Mouse (Mus musculus): ENCODE data around the gene Tnip3. TPM values are rescaled to one million over a fixed set of nuclear protein-coding genes. Genes with fewer than 3 reads are reported as not detected.
A peak's percentile ranks its signal among the peaks of the same experiment; 100 is the strongest.

Gene Tnip3
- 0.05 TPM in 1 of 2 replicates, not detected in the other for polyA plus RNA-seq (2014; fragmentation: Nextera tagmentation; extraction: Ambion mirVana)

DNA sequence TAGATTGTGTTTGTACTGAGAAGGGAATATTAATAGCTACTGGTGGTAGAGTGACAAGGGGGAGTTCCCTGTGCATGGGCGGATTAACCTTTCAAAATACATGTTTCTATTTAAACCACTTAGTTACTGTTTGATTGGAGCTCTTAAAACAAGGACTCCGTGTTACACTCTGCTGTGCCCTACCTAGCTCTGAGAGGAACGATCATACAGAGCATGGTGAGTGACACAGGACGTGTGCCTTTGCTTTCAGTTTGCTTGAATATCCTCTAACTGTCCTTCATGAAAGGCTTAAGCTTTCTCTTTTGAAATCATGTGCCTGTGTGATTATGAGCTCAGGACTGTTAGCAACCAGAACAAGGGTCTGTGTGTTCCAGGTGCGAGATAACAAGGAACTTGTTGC is at the start of gene Tnip3:
Gene Tnip3, plus strand, starts transcription at position 122 of the 400 bp plus-strand sequence.
- no peak within 1 kb of the TSS for H3K9ac ChIP-seq (replicated peaks; ENCODE audit: low read length)
- no peaks in the 10 kb centered on the region for H3K9me3 ChIP-seq (ENCODE audit: control insufficient read depth, low read length)
- WGBS: 85% methylated on average over 5 of the region's 5 CpGs
- ATAC-seq (ENCODE audit: low FRiP score, low TSS enrichment): no peak
- no peak within 1 kb of the TSS for H3K4me3 ChIP-seq (replicated peaks; ENCODE audit: low read depth, low read length)
- DNase-seq: no peak
- no peak within 1 kb of the TSS for H3K4me2 ChIP-seq (ENCODE audit: low read length)
- no peaks in the 10 kb centered on the region for H3K36me3 ChIP-seq (ENCODE audit: control insufficient read depth, insufficient read depth, low read length)
- H3K4me1 ChIP-seq (ENCODE audit: control insufficient read depth, insufficient read depth, low read length): no peaks in the 10 kb centered on the region
- H3K27me3 ChIP-seq (ENCODE audit: control insufficient read depth, insufficient read depth, low read length): no peaks in the 10 kb centered on the region
- no peak within 1 kb of the TSS for H3K27ac ChIP-seq (replicated peaks; ENCODE audit: low read depth, low read length)

- Histone ChIP-seq H3K9me3 (ENCODE audit: control insufficient read depth, low read length) (no peaks in the 10 kb centered on the region), H3K27ac (replicated peaks; ENCODE audit: low read depth, low read length) (no peak overlapping the region), H3K36me3 (ENCODE audit: control insufficient read depth, insufficient read depth, low read length) (no peaks in the 10 kb centered on the region), H3K4me3 (replicated peaks; ENCODE audit: low read depth, low read length) (no peak overlapping the region), H3K9ac (replicated peaks; ENCODE audit: low read length) (no peak overlapping the region), H3K4me2 (ENCODE audit: low read length) (no peak overlapping the region), H3K27me3 (ENCODE audit: control insufficient read depth, insufficient read depth, low read length) (no peaks in the 10 kb centered on the region), H3K4me1 (ENCODE audit: control insufficient read depth, insufficient read depth, low read length) (no peaks in the 10 kb centered on the region)
- ATAC-seq (ENCODE audit: low FRiP score, low TSS enrichment) (no peak), DNase-seq (no peak)
Measured at GRCm38 (mm10) chr6:65498786-65499185, 26.3 kb upstream of the Tnip3 start.

DNA sequence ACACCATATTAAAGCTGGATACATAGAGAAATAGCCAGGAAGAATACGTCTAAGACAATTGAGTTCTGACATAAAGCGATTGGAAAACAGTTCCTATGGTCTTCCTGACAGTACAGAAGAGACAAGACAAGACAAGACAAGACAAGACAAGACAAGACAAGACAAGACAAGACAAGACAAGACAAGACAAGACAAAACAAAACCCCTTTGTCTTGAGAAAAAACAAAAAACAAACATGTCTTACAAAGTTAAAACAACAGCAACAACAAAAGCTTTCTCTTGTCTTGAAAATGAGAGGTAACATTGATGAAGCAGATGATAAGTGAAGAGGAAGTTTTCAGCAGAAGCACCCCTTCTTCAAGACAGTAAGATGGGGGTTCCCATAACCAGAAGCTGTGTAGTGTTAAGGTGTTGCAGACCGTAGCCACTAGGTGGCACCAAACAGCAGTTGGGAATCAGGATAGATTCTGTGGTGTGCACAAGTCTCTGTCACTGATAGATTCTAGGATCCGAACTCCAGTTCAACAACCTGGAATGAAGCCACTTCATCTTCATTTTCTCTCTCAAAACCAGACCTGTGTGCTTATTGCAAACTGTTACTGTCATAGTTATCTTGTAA is 15.0 kb upstream of the Tnip3 start:
- peak; percentile 84; the same call in 1 of the 2 replicates for ATAC-seq (ENCODE audit: low FRiP score, low TSS enrichment)
- Histone ChIP-seq H3K36me3 (ENCODE audit: control insufficient read depth, insufficient read depth, low read length) (no peaks in the 10 kb centered on the region), H3K4me3 (replicated peaks; ENCODE audit: low read depth, low read length) (no peak overlapping the region)

GRCm38 (mm10) chr6:65513813-65514212 is 11.3 kb upstream of the Tnip3 start:
- no peak overlapping the region for H3K4me3 ChIP-seq (replicated peaks; ENCODE audit: low read depth, low read length)
- no peaks in the 10 kb centered on the region for H3K36me3 ChIP-seq (ENCODE audit: control insufficient read depth, insufficient read depth, low read length)
- 93% methylated on average over 3 of the region's 3 CpGs for WGBS
- H3K4me1 ChIP-seq (ENCODE audit: control insufficient read depth, insufficient read depth, low read length): no peaks in the 10 kb centered on the region
- no peak overlapping the region for H3K4me2 ChIP-seq (ENCODE audit: low read length)
- DNase-seq (no peak), ATAC-seq (ENCODE audit: low FRiP score, low TSS enrichment) (no peak)
- H3K27me3 ChIP-seq (ENCODE audit: control insufficient read depth, insufficient read depth, low read length): no peaks in the 10 kb centered on the region
- H3K27ac ChIP-seq (replicated peaks; ENCODE audit: low read depth, low read length): no peak overlapping the region
- H3K9ac ChIP-seq (replicated peaks; ENCODE audit: low read length): no peak overlapping the region
- H3K9me3 ChIP-seq (ENCODE audit: control insufficient read depth, low read length): no peaks in the 10 kb centered on the region

More for the DNA sequence above, 15.0 kb upstream of the Tnip3 start:
- Histone ChIP-seq H3K27ac (replicated peaks; ENCODE audit: low read depth, low read length) (no peak overlapping the region), H3K27me3 (ENCODE audit: control insufficient read depth, insufficient read depth, low read length) (no peaks in the 10 kb centered on the region), H3K9ac (replicated peaks; ENCODE audit: low read length) (no peak overlapping the region), H3K4me2 (ENCODE audit: low read length) (no peak overlapping the region), H3K4me1 (ENCODE audit: control insufficient read depth, insufficient read depth, low read length) (no peaks in the 10 kb centered on the region), H3K9me3 (ENCODE audit: control insufficient read depth, low read length) (no peaks in the 10 kb centered on the region)
- WGBS: 45% methylated on average over 4 of the region's 4 CpGs
- peak; percentile 88 for DNase-seq

GRCm38 (mm10) chr6:65516759-65517158 is 8.4 kb upstream of the Tnip3 start:
- Histone ChIP-seq H3K36me3 (ENCODE audit: control insufficient read depth, insufficient read depth, low read length) (no peaks in the 10 kb centered on the region), H3K27ac (replicated peaks; ENCODE audit: low read depth, low read length) (no peak overlapping the region), H3K4me1 (ENCODE audit: control insufficient read depth, insufficient read depth, low read length) (no peaks in the 10 kb centered on the region), H3K9me3 (ENCODE audit: control insufficient read depth, low read length) (no peaks in the 10 kb centered on the region), H3K4me3 (replicated peaks; ENCODE audit: low read depth, low read length) (no peak overlapping the region), H3K27me3 (ENCODE audit: control insufficient read depth, insufficient read depth, low read length) (no peaks in the 10 kb centered on the region), H3K4me2 (ENCODE audit: low read length) (no peak overlapping the region), H3K9ac (replicated peaks; ENCODE audit: low read length) (no peak overlapping the region)
- ATAC-seq (ENCODE audit: low FRiP score, low TSS enrichment) (no peak), DNase-seq (no peak)
- WGBS: 92% methylated on average over 8 of the region's 8 CpGs

GRCm38 (mm10) chr6:65520821-65521220 is 4.3 kb upstream of the Tnip3 start:
- Histone ChIP-seq H3K27me3 (ENCODE audit: control insufficient read depth, insufficient read depth, low read length) (no peaks in the 10 kb centered on the region), H3K4me1 (ENCODE audit: control insufficient read depth, insufficient read depth, low read length) (no peaks in the 10 kb centered on the region), H3K4me2 (ENCODE audit: low read length) (no peak overlapping the region), H3K9me3 (ENCODE audit: control insufficient read depth, low read length) (no peaks in the 10 kb centered on the region), H3K36me3 (ENCODE audit: control insufficient read depth, insufficient read depth, low read length) (no peaks in the 10 kb centered on the region), H3K4me3 (replicated peaks; ENCODE audit: low read depth, low read length) (no peak overlapping the region), H3K27ac (replicated peaks; ENCODE audit: low read depth, low read length) (no peak overlapping the region), H3K9ac (replicated peaks; ENCODE audit: low read length) (no peak overlapping the region)
- WGBS: 63% methylated on average over 3 of the region's 3 CpGs
- ATAC-seq (ENCODE audit: low FRiP score, low TSS enrichment) (no peak), DNase-seq (no peak)

GRCm38 (mm10) chr6:65527892-65528291 is 2.8 kb downstream of the Tnip3 start:
- H3K4me3 ChIP-seq (replicated peaks; ENCODE audit: low read depth, low read length): no peak overlapping the region
- no peaks in the 10 kb centered on the region for H3K9me3 ChIP-seq (ENCODE audit: control insufficient read depth, low read length)
- H3K27ac ChIP-seq (replicated peaks; ENCODE audit: low read depth, low read length): no peak overlapping the region
- WGBS: 84% methylated on average over 1 of the region's 1 CpGs
- no peak overlapping the region for H3K9ac ChIP-seq (replicated peaks; ENCODE audit: low read length)
- H3K36me3 ChIP-seq (ENCODE audit: control insufficient read depth, insufficient read depth, low read length): no peaks in the 10 kb centered on the region
- H3K4me1 ChIP-seq (ENCODE audit: control insufficient read depth, insufficient read depth, low read length): no peaks in the 10 kb centered on the region
- DNase-seq: no peak
- no peak overlapping the region for H3K4me2 ChIP-seq (ENCODE audit: low read length)
- ATAC-seq (ENCODE audit: low FRiP score, low TSS enrichment): no peak
- H3K27me3 ChIP-seq (ENCODE audit: control insufficient read depth, insufficient read depth, low read length): no peaks in the 10 kb centered on the region

- Histone ChIP-seq H3K9me3 (ENCODE audit: control insufficient read depth, low read length) (no peaks in the 10 kb centered on the region), H3K9ac (replicated peaks; ENCODE audit: low read length) (no peak overlapping the region), H3K4me1 (ENCODE audit: control insufficient read depth, insufficient read depth, low read length) (no peaks in the 10 kb centered on the region), H3K4me3 (replicated peaks; ENCODE audit: low read depth, low read length) (no peak overlapping the region), H3K27ac (replicated peaks; ENCODE audit: low read depth, low read length) (no peak overlapping the region), H3K27me3 (ENCODE audit: control insufficient read depth, insufficient read depth, low read length) (no peaks in the 10 kb centered on the region), H3K4me2 (ENCODE audit: low read length) (no peak overlapping the region), H3K36me3 (ENCODE audit: control insufficient read depth, insufficient read depth, low read length) (no peaks in the 10 kb centered on the region)
- DNase-seq (peak; percentile 9), ATAC-seq (ENCODE audit: low FRiP score, low TSS enrichment) (no peak)
- WGBS: 63% methylated on average over 3 of the region's 3 CpGs
Measured at GRCm38 (mm10) chr6:65531232-65531848, 6.2 kb downstream of the Tnip3 start.

- WGBS: 96% methylated on average over 1 of the region's 1 CpGs
- H3K27me3 ChIP-seq (ENCODE audit: control insufficient read depth, insufficient read depth, low read length): no peaks in the 10 kb centered on the region
- H3K9ac ChIP-seq (replicated peaks; ENCODE audit: low read length): no peak overlapping the region
- ATAC-seq (ENCODE audit: low FRiP score, low TSS enrichment) (no peak), DNase-seq (no peak)
- H3K27ac ChIP-seq (replicated peaks; ENCODE audit: low read depth, low read length): no peak overlapping the region
- no peak overlapping the region for H3K4me3 ChIP-seq (replicated peaks; ENCODE audit: low read depth, low read length)
- H3K36me3 ChIP-seq (ENCODE audit: control insufficient read depth, insufficient read depth, low read length): no peaks in the 10 kb centered on the region
- H3K9me3 ChIP-seq (ENCODE audit: control insufficient read depth, low read length): no peaks in the 10 kb centered on the region
- no peak overlapping the region for H3K4me2 ChIP-seq (ENCODE audit: low read length)
- no peaks in the 10 kb centered on the region for H3K4me1 ChIP-seq (ENCODE audit: control insufficient read depth, insufficient read depth, low read length)
Measured at GRCm38 (mm10) chr6:65533687-65534086, 8.6 kb downstream of the Tnip3 start.
